Mouse (Mus musculus): Measurements from ENCODE around the gene Sfxn5. TPM values are rescaled to one million over a fixed set of nuclear protein-coding genes. Genes with fewer than 3 reads are reported as not detected.

Sfxn5 gene
- total and polyA plus RNA-seq, 3 experiments: 1.8 to 3.0 TPM; not detected in 1

GRCm38 (mm10) chr6:85179569-85179968 lies 153.7 kb downstream of the Sfxn5 start:
- H3K4me1 ChIP-seq (ENCODE audit: control insufficient read depth in 1 of 2, insufficient read depth in 2 of 2, low read length in 2 of 2): no peaks in the 10 kb centered on the region
- H3K79me2 ChIP-seq (ENCODE audit: control insufficient read depth, insufficient read depth, low read length, poor library complexity): no peaks in the 10 kb centered on the region
- no peak overlapping the region for H3K9ac ChIP-seq (ENCODE audit: control insufficient read depth, low read depth, low read length, poor library complexity, severe bottlenecking)
- peaks cover 9 to 15% of the 10 kb centered on the region in 2 experiments for H3K27me3 ChIP-seq (ENCODE audit: control insufficient read depth in 1 of 2, insufficient read depth in 2 of 2, low read length in 2 of 2)
- no peak overlapping the region for H3K4me3 ChIP-seq (ENCODE audit: control insufficient read depth in 1 of 2, insufficient read depth in 1 of 2, low read depth in 2 of 2, low read length in 2 of 2)
- H3K9me3 ChIP-seq (replicated peaks; ENCODE audit: insufficient read depth, low read length): no peaks in the 10 kb centered on the region
- H3K27ac ChIP-seq (ENCODE audit: control insufficient read depth, low read depth, low read length): no peak overlapping the region
- no peak for TF ChIP-seq ZMIZ1 (IDR thresholded peaks at IDR 0.05; ENCODE audit: low read depth, low read length)
- no peak for DNase-seq (ENCODE audit: low read depth, low spot score)
- H3K36me3 ChIP-seq (ENCODE audit: control insufficient read depth in 1 of 2, insufficient read depth in 2 of 2, low read length in 2 of 2): no peaks in the 10 kb centered on the region

GRCm38 (mm10) chr6:85165440-85165921 lies 167.7 kb downstream of the Sfxn5 start:
- Histone ChIP-seq H3K4me3 (ENCODE audit: control insufficient read depth in 1 of 2, insufficient read depth in 1 of 2, low read depth in 2 of 2, low read length in 2 of 2) (no peak overlapping the region), H3K27ac (ENCODE audit: control insufficient read depth, low read depth, low read length) (no peak overlapping the region), H3K4me1 (ENCODE audit: control insufficient read depth in 1 of 2, insufficient read depth in 2 of 2, low read length in 2 of 2) (peaks cover 0 to 6% of the 10 kb centered on the region in 2 experiments; a peak in 2 of 4 replicates), H3K36me3 (ENCODE audit: control insufficient read depth in 1 of 2, insufficient read depth in 2 of 2, low read length in 2 of 2) (no peaks in the 10 kb centered on the region), H3K9ac (ENCODE audit: control insufficient read depth, low read depth, low read length, poor library complexity, severe bottlenecking) (no peak overlapping the region), H3K79me2 (ENCODE audit: control insufficient read depth, insufficient read depth, low read length, poor library complexity) (no peaks in the 10 kb centered on the region), H3K27me3 (ENCODE audit: control insufficient read depth in 1 of 2, insufficient read depth in 2 of 2, low read length in 2 of 2) (peaks cover 13 to 26% of the 10 kb centered on the region in 2 experiments), H3K9me3 (replicated peaks; ENCODE audit: insufficient read depth, low read length) (no peaks in the 10 kb centered on the region)
- TF ChIP-seq HCFC1 (IDR thresholded peaks at IDR 0.05; ENCODE audit: low read depth, low read length): no peak
- TF ChIP-seq TBP (IDR thresholded peaks at IDR 0.05; ENCODE audit: low read depth, low read length): no peak
- TF ChIP-seq TCF12 (IDR thresholded peaks at IDR 0.05; ENCODE audit: low read depth, low read length): no peak
- TF ChIP-seq POLR2A (IDR thresholded peaks at IDR 0.05; ENCODE audit: control insufficient read depth in 1 of 2, insufficient read depth in 1 of 2, low read depth in 1 of 2, low read length in 2 of 2, poor library complexity in 1 of 2): no peak
- no peak for TF ChIP-seq POLR2AphosphoS5 (IDR thresholded peaks at IDR 0.05; ENCODE audit: borderline replicate concordance, low read depth, low read length)
- TF ChIP-seq USF2 (IDR thresholded peaks at IDR 0.05; ENCODE audit: borderline replicate concordance in 1 of 2, insufficient read depth in 1 of 2, low read depth in 1 of 2, low read length in 2 of 2): no peak
- TF ChIP-seq NELFE (IDR thresholded peaks at IDR 0.05; ENCODE audit: low read depth, low read length): no peak
- TF ChIP-seq SMC3 (IDR thresholded peaks at IDR 0.05; ENCODE audit: low read depth, low read length): no peak
- TF ChIP-seq ZMIZ1 (IDR thresholded peaks at IDR 0.05; ENCODE audit: low read depth, low read length): no peak
- no peak for TF ChIP-seq MYB (IDR thresholded peaks at IDR 0.05; ENCODE audit: low read depth, low read length)
- no peak for TF ChIP-seq BHLHE40 (IDR thresholded peaks at IDR 0.05; ENCODE audit: borderline replicate concordance, low read depth, low read length)
- TF ChIP-seq MEF2A (IDR thresholded peaks at IDR 0.05; ENCODE audit: extremely low read depth, insufficient replicate concordance, low read depth, low read length, poor library complexity, severe bottlenecking): no peak
- no peak for TF ChIP-seq RAD21 (IDR thresholded peaks at IDR 0.05; ENCODE audit: low read depth, low read length)
- no peak for TF ChIP-seq ZNF384 (IDR thresholded peaks at IDR 0.05; ENCODE audit: low read depth, low read length)
- no peak for TF ChIP-seq ZKSCAN1 (IDR thresholded peaks at IDR 0.05; ENCODE audit: low read depth, low read length)
- no peak for TF ChIP-seq CHD1 (IDR thresholded peaks at IDR 0.05; ENCODE audit: low read depth, low read length)
- TF ChIP-seq CHD2 (IDR thresholded peaks at IDR 0.05; ENCODE audit: low read length): no peak
- no peak for TF ChIP-seq JUND (IDR thresholded peaks at IDR 0.05; ENCODE audit: low read depth, low read length)
- DNase-seq (ENCODE audit: low read depth, low spot score): no peak

Other genes with a start within 250 kb of the Sfxn5 start
- 87.4 and 102 TPM in 2 replicates for gene Spr, start 195.7 kb downstream of the Sfxn5 start, total RNA-seq (2012; rRNA removed)
- 100 to 1,000 TPM in 1 of 2 experiments, not detected in 1; 103 TPM for gene Spr, start 195.7 kb downstream of the Sfxn5 start, polyA plus RNA-seq (2012; ENCODE audit: insufficient read depth in 1 of 2, insufficient read length in 2 of 2, low read depth in 1 of 2, low replicate concordance in 2 of 2, missing spikeins in 1 of 2)
- not detected in 2 replicates for gene Emx1, start 146.0 kb downstream of the Sfxn5 start, total RNA-seq (2012; rRNA removed)
- gene Emx1, start 146.0 kb downstream of the Sfxn5 start, polyA plus RNA-seq (2012; ENCODE audit: insufficient read depth in 1 of 2, insufficient read length in 2 of 2, low read depth in 1 of 2, low replicate concordance in 2 of 2, missing spikeins in 1 of 2): not detected
- 3.1 and 3.3 TPM in 2 replicates for gene Rab11fip5, start 41.2 kb upstream of the Sfxn5 start, total RNA-seq (2012; rRNA removed)
- 1 to 10 TPM in 1 of 2 experiments, not detected in 1; 8.5 TPM for gene Rab11fip5, start 41.2 kb upstream of the Sfxn5 start, polyA plus RNA-seq (2012; ENCODE audit: insufficient read depth in 1 of 2, insufficient read length in 2 of 2, low read depth in 1 of 2, low replicate concordance in 2 of 2, missing spikeins in 1 of 2)
- not detected in 2 replicates for gene Noto, start 90.5 kb upstream of the Sfxn5 start, total RNA-seq (2012; rRNA removed)
- not detected for gene Noto, start 90.5 kb upstream of the Sfxn5 start, polyA plus RNA-seq (2012; ENCODE audit: insufficient read depth in 1 of 2, insufficient read length in 2 of 2, low read depth in 1 of 2, low replicate concordance in 2 of 2, missing spikeins in 1 of 2)
- gene Smyd5, start 98.6 kb upstream of the Sfxn5 start, total RNA-seq (2012; rRNA removed): 82.5 and 102 TPM in 2 replicates
- gene Smyd5, start 98.6 kb upstream of the Sfxn5 start, polyA plus RNA-seq (2012; ENCODE audit: insufficient read depth in 1 of 2, insufficient read length in 2 of 2, low read depth in 1 of 2, low replicate concordance in 2 of 2, missing spikeins in 1 of 2): 100 to 1,000 TPM in 1 of 2 experiments, not detected in 1; 113 TPM
- gene Cct7, start 118.1 kb upstream of the Sfxn5 start, total RNA-seq (2012; rRNA removed): 660 and 731 TPM in 2 replicates
- 100 to 1,000 TPM; 222 to 660 TPM for gene Cct7, start 118.1 kb upstream of the Sfxn5 start, polyA plus RNA-seq (2012; ENCODE audit: insufficient read depth in 1 of 2, insufficient read length in 2 of 2, low read depth in 1 of 2, low replicate concordance in 2 of 2, missing spikeins in 1 of 2)
- gene Pradc1, start 118.5 kb upstream of the Sfxn5 start, total RNA-seq (2012; rRNA removed): 29.3 and 33.6 TPM in 2 replicates
- gene Pradc1, start 118.5 kb upstream of the Sfxn5 start, polyA plus RNA-seq (2012; ENCODE audit: insufficient read depth in 1 of 2, insufficient read length in 2 of 2, low read depth in 1 of 2, low replicate concordance in 2 of 2, missing spikeins in 1 of 2): 10 to 100 TPM in 1 of 2 experiments, not detected in 1; 47.9 TPM
- 0.04 TPM in 1 of 2 replicates, not detected in the other for gene Fbxo41, start 169.6 kb upstream of the Sfxn5 start, total RNA-seq (2012; rRNA removed)
- under 1 TPM in 1 of 2 experiments, not detected in 1; 0.01 TPM for gene Fbxo41, start 169.6 kb upstream of the Sfxn5 start, polyA plus RNA-seq (2012; ENCODE audit: insufficient read depth in 1 of 2, insufficient read length in 2 of 2, low read depth in 1 of 2, low replicate concordance in 2 of 2, missing spikeins in 1 of 2)
- gene Egr4, start 180.2 kb upstream of the Sfxn5 start, total RNA-seq (2012; rRNA removed): not detected in 2 replicates
- not detected for gene Egr4, start 180.2 kb upstream of the Sfxn5 start, polyA plus RNA-seq (2012; ENCODE audit: insufficient read depth in 1 of 2, insufficient read length in 2 of 2, low read depth in 1 of 2, low replicate concordance in 2 of 2, missing spikeins in 1 of 2)